ENCODE assay signal across 9 mouse cellular contexts in genomic region chr13:30913028-30913427, GRCm38 (mm10). TPM values are rescaled to one million over a fixed set of nuclear protein-coding genes. Genes with fewer than 3 reads are reported as not detected.
DNase-seq lines count a peak whose midpoint lies in the region; ATAC-seq and TF ChIP-seq lines count a peak whose summit lies in the region.
"Had no signal": no experiment of that assay in that cellular context is flagged by ENCODE, and none has a peak within 500 bp of the region (broad histone marks: within the 10 kb centered on the region; RNA-seq: fewer than 3 reads in every experiment).

No protein-coding gene starts in this region.

- no peak for TF ChIP-seq POLR2A in brain, embryonic 14.5 days (IDR thresholded peaks at IDR 0.05; ENCODE audit: borderline replicate concordance, extremely low read depth, insufficient read depth, insufficient read length, poor library complexity, severe bottlenecking)

- H3K4me3 ChIP-seq in kidney, embryonic 15.5 days (replicated peaks) = no peak overlapping the region
- no peak overlapping the region for H3K4me3 ChIP-seq in liver, postnatal 0 days (ENCODE audit: low read depth, low read length)

- no peak for TF ChIP-seq CTCF in brain, embryonic 14.5 days (IDR thresholded peaks at IDR 0.05; ENCODE audit: borderline replicate concordance, extremely low read depth, insufficient read depth, insufficient read length)
- TF ChIP-seq CTCF in liver, postnatal 0 days (IDR thresholded peaks at IDR 0.05; ENCODE audit: low read depth) = no peak

- peak; percentile 73 for ATAC-seq in kidney, embryonic 15.5 days (replicated peaks; ENCODE audit: low FRiP score)
- peak; percentile 55 for ATAC-seq in inflammation-experienced regulatory T-cells, adult 6 months
- ATAC-seq in liver, postnatal 0 days = no peak
- ATAC-seq: Patski had no signal

- peaks cover 5% of the 10 kb centered on the region for H3K4me1 ChIP-seq in kidney, embryonic 15.5 days
- no peaks in the 10 kb centered on the region for H3K4me1 ChIP-seq in liver, postnatal 0 days (ENCODE audit: insufficient read depth)

- no peak for DNase-seq in kidney, adult 11 months
- peak; percentile 32 for DNase-seq in CD4-positive helper T cell, adult 2 months (ENCODE audit: low read depth, low spot score)
- peak; percentile 16 for DNase-seq in brain, embryonic 14.5 days (ENCODE audit: low read depth)
- DNase-seq in liver, postnatal 0 days = no peak
- no peak for DNase-seq in thymus, postnatal 25 days
- DNase-seq in cerebellum, adult 9-10 months = no peak

- H3K27ac ChIP-seq in kidney, embryonic 15.5 days = no peak overlapping the region
- H3K27ac ChIP-seq in liver, postnatal 0 days (ENCODE audit: low read depth) = no peak overlapping the region

- no peak overlapping the region; the same call in 1 of the 2 replicates for H3K9ac ChIP-seq in kidney, embryonic 15.5 days
- H3K9ac ChIP-seq in liver, postnatal 0 days (replicated peaks) = no peak overlapping the region

- TF ChIP-seq EP300 in liver, postnatal 0 days (IDR thresholded peaks at IDR 0.05; ENCODE audit: low read depth) = no peak

- no peak overlapping the region for H3K4me2 ChIP-seq in kidney, embryonic 15.5 days
- no peak overlapping the region for H3K4me2 ChIP-seq in liver, postnatal 0 days (ENCODE audit: low read depth, low read length)

- H3K9me3 ChIP-seq in kidney, embryonic 15.5 days (replicated peaks) = no peaks in the 10 kb centered on the region
- H3K9me3 ChIP-seq in liver, postnatal 0 days (ENCODE audit: low read length) = no peaks in the 10 kb centered on the region

- H3K36me3 ChIP-seq in kidney, embryonic 15.5 days = 0 out of 2 replicates have a peak, but pooled peaks cover 13% of the 10 kb centered on the region
- peaks cover 21% of the 10 kb centered on the region for H3K36me3 ChIP-seq in liver, postnatal 0 days (replicated peaks; ENCODE audit: insufficient read depth, low read length)

- 7% methylated on average over 4 of the region's 4 CpGs for WGBS in kidney, embryonic 15.5 days
- WGBS in liver, postnatal 0 days (ENCODE audit: insufficient replicate concordance) = 46% methylated on average over 4 of the region's 4 CpGs

- no peaks in the 10 kb centered on the region for H3K27me3 ChIP-seq in kidney, embryonic 15.5 days
- H3K27me3 ChIP-seq in liver, postnatal 0 days (ENCODE audit: insufficient read depth, low read length) = no peaks in the 10 kb centered on the region
- H3K27me3 ChIP-seq: Patski had no signal

RNA-seq across cellular contexts. Expression of gene Hus1b, which starts 34.5 kb away (rescaled TPM):
- 0.18 TPM in 1 of 2 replicates, not detected in the other for polyA plus RNA-seq in kidney, embryonic 15.5 days (2015; fragmentation: Nextera tagmentation; extraction: Ambion mirVana)
- polyA plus RNA-seq in brain, embryonic 14.5 days (2012; rRNA removed) = 0.15 TPM in 1 of 2 replicates, not detected in the other
- polyA plus RNA-seq in inflammation-experienced regulatory T-cells, adult 6 months (2017; shearing (Covaris generic)) = under 1 TPM in 2 of 3 experiments, not detected in 1; 0.86 to 0.91 TPM
- polyA plus RNA-seq in liver, postnatal 0 days (2015; fragmentation: Nextera tagmentation; extraction: Ambion mirVana) = not detected in 2 replicates
- polyA plus RNA-seq: Patski had no signal

Comparison
In these comparisons a context has a peak if more than half of its experiments do, and no peak if none do; other contexts are left out.
1. DNase-seq: peak in CD4-positive helper T cell, adult 2 months (single experiment) and brain, embryonic 14.5 days (single experiment); none in kidney, adult 11 months (single experiment), liver, postnatal 0 days (single experiment), thymus, postnatal 25 days (single experiment) and cerebellum, adult 9-10 months (single experiment).